Mouse (Mus musculus) E14TG2a.4 (cell line): ENCODE measurements around the gene Sash1.

Experiments used
- H3K27me3 ChIP-seq: 2 replicates; pipeline ENCODE4 v1.6.1; 2014; ENCODE audit warnings: low read length, control low read depth; ENCODE audit not compliant: insufficient read depth
- H3K36me3 ChIP-seq: 2 replicates; pipeline ENCODE4 v1.6.1; 2014; ENCODE audit warnings: low read length, control low read depth; ENCODE audit not compliant: insufficient read depth
- H3K4me1 ChIP-seq: replicated peaks from 2 replicates; pipeline ENCODE4 v1.6.1; 2014; ENCODE audit warnings: low read depth, low read length, control low read depth
- H3K4me3 ChIP-seq: replicated peaks from 2 replicates; pipeline ENCODE4 v1.5.1; 2014; ENCODE audit warnings: mild to moderate bottlenecking, low read length
- H3K9me3 ChIP-seq: 2 replicates; pipeline ENCODE4 v1.6.1; 2014; ENCODE audit warnings: low read length, control low read depth
- CTCF ChIP-seq: conservative IDR thresholded peaks from 2 replicates; pipeline ENCODE4 v1.5.1; 2014; ENCODE audit warnings: low read length
- NANOG ChIP-seq: IDR thresholded peaks from 2 replicates; pipeline ENCODE4 v1.6.1; 2014; ENCODE audit warnings: borderline replicate concordance, low read length, mixed read lengths
- POU5F1 ChIP-seq: IDR thresholded peaks from 2 replicates; pipeline ENCODE4 v1.6.1; 2014; ENCODE audit warnings: low read length, borderline replicate concordance

Gene Sash1

GRCm38 (mm10) chr10:8894965-8895515, 9.2 kb upstream of the Sash1 start:
- peaks cover 54% of the 10 kb centered on the region for H3K4me1 ChIP-seq
- H3K36me3 ChIP-seq = no peaks in the 10 kb centered on the region
- no peaks in the 10 kb centered on the region for H3K9me3 ChIP-seq
- no peak for TF ChIP-seq POU5F1
- no peak for TF ChIP-seq CTCF
- TF ChIP-seq NANOG = no peak
- H3K4me3 ChIP-seq = peak overlapping the region; percentile 20; the same call in 1 of the 2 replicates
- no peaks in the 10 kb centered on the region for H3K27me3 ChIP-seq

- no peak for TF ChIP-seq POU5F1
- TF ChIP-seq NANOG = no peak
- no peak for TF ChIP-seq CTCF
- Histone ChIP-seq H3K4me3 (no peak overlapping the region), H3K27me3 (no peaks in the 10 kb centered on the region), H3K9me3 (no peaks in the 10 kb centered on the region), H3K4me1 (peaks cover 70% of the 10 kb centered on the region), H3K36me3 (no peaks in the 10 kb centered on the region)
Measured at GRCm38 (mm10) chr10:8890511-8890910, 4.6 kb upstream of the Sash1 start.

GRCm38 (mm10) chr10:8889341-8889740, 3.5 kb upstream of the Sash1 start:
- Histone ChIP-seq H3K36me3 (no peaks in the 10 kb centered on the region), H3K27me3 (no peaks in the 10 kb centered on the region), H3K9me3 (no peaks in the 10 kb centered on the region), H3K4me3 (no peak overlapping the region), H3K4me1 (peaks cover 67% of the 10 kb centered on the region)
- TF ChIP-seq NANOG (peak; percentile 92), CTCF (no peak), POU5F1 (peak; percentile 72; the same call in 1 of the 2 replicates)

- no peaks in the 10 kb centered on the region for H3K9me3 ChIP-seq
- TF ChIP-seq POU5F1 = no peak
- TF ChIP-seq CTCF = no peak
- TF ChIP-seq NANOG = no peak
- peak overlapping the region; percentile 91 for H3K4me3 ChIP-seq
- peaks cover 76% of the 10 kb centered on the region for H3K4me1 ChIP-seq
- H3K36me3 ChIP-seq = no peaks in the 10 kb centered on the region
- H3K27me3 ChIP-seq = no peaks in the 10 kb centered on the region
Measured at GRCm38 (mm10) chr10:8886528-8886854, 621 bp upstream of the Sash1 start.

- Histone ChIP-seq H3K27me3 (no peaks in the 10 kb centered on the region), H3K36me3 (no peaks in the 10 kb centered on the region), H3K4me1 (peaks cover 76% of the 10 kb centered on the region), H3K9me3 (no peaks in the 10 kb centered on the region), H3K4me3 (peak overlapping the region; percentile 91)
- TF ChIP-seq CTCF = no peak
- TF ChIP-seq NANOG = no peak
- TF ChIP-seq POU5F1 = no peak
Measured at GRCm38 (mm10) chr10:8885201-8885600, 669 bp downstream of the Sash1 start.

- Histone ChIP-seq H3K36me3 (0 out of 2 replicates have a peak, but pooled peaks cover 2% of the 10 kb centered on the region), H3K4me3 (peak overlapping the region; percentile 91), H3K27me3 (no peaks in the 10 kb centered on the region), H3K4me1 (peaks cover 78% of the 10 kb centered on the region), H3K9me3 (no peaks in the 10 kb centered on the region)
- TF ChIP-seq POU5F1 (no peak), NANOG (no peak), CTCF (no peak)
Measured at GRCm38 (mm10) chr10:8884565-8884964, 1.3 kb downstream of the Sash1 start.

- TF ChIP-seq POU5F1 = no peak
- no peak for TF ChIP-seq CTCF
- TF ChIP-seq NANOG = no peak
- 0 out of 2 replicates have a peak, but pooled peaks cover 4% of the 10 kb centered on the region for H3K36me3 ChIP-seq
- H3K4me3 ChIP-seq = peak overlapping the region; percentile 91
Measured at GRCm38 (mm10) chr10:8883686-8884085, 2.2 kb downstream of the Sash1 start.

GRCm38 (mm10) chr10:8881736-8882135, 4.1 kb downstream of the Sash1 start:
- H3K36me3 ChIP-seq = 0 out of 2 replicates have a peak, but pooled peaks cover 4% of the 10 kb centered on the region
- TF ChIP-seq CTCF = no peak
- TF ChIP-seq NANOG = no peak
- TF ChIP-seq POU5F1 = no peak
- H3K4me3 ChIP-seq = peak overlapping the region; percentile 71
- H3K27me3 ChIP-seq = no peaks in the 10 kb centered on the region
- no peaks in the 10 kb centered on the region for H3K9me3 ChIP-seq
- H3K4me1 ChIP-seq = peaks cover 66% of the 10 kb centered on the region

More at GRCm38 (mm10) chr10:8883686-8884085, 2.2 kb downstream of the Sash1 start:
- H3K27me3 ChIP-seq = no peaks in the 10 kb centered on the region
- H3K9me3 ChIP-seq = no peaks in the 10 kb centered on the region
- H3K4me1 ChIP-seq = peaks cover 80% of the 10 kb centered on the region
